Mouse (Mus musculus): ENCODE data around the gene Lilrb4a. TPM values are rescaled to one million over a fixed set of nuclear protein-coding genes. Genes with fewer than 3 reads are reported as not detected.
"Not testable (repeated sequence)": the region's sequence is repeated elsewhere in the genome, so short reads cannot be mapped to it uniquely, and the experiment has no call there.

Gene Lilrb4a
- 5.7 and 6.4 TPM in 2 replicates for polyA plus RNA-seq (2015; fragmentation: Nextera tagmentation; extraction: Ambion mirVana)

- H3K9me3 ChIP-seq; H3K4me1 ChIP-seq; H3K9ac ChIP-seq; H3K27me3 ChIP-seq; H3K36me3 ChIP-seq; ATAC-seq (ENCODE audit: insufficient number of reproducible peaks, low FRiP score, low TSS enrichment, low read depth); H3K4me2 ChIP-seq; H3K4me3 ChIP-seq; H3K27ac ChIP-seq: not testable (repeated sequence)
- WGBS: no CpG with 5 or more reads among the region's 2 CpGs
Measured at GRCm38 (mm10) chr10:51490691-51491090, at the start of gene Lilrb4a. Gene Lilrb4a (plus strand): TSS chr10:51490956.

GRCm38 (mm10) chr10:51451610-51452009 lies 39.1 kb upstream of the Lilrb4a start:
- no peak overlapping the region for H3K9ac ChIP-seq
- H3K27ac ChIP-seq: no peak overlapping the region
- H3K4me1 ChIP-seq: no peaks in the 10 kb centered on the region
- no peak for ATAC-seq (ENCODE audit: insufficient number of reproducible peaks, low FRiP score, low TSS enrichment, low read depth)
- no peaks in the 10 kb centered on the region for H3K9me3 ChIP-seq
- no peak overlapping the region for H3K4me2 ChIP-seq
- no peaks in the 10 kb centered on the region for H3K27me3 ChIP-seq
- no peaks in the 10 kb centered on the region for H3K36me3 ChIP-seq
- no peak overlapping the region for H3K4me3 ChIP-seq
- 73% methylated on average over 4 of the region's 4 CpGs for WGBS

- no peaks in the 10 kb centered on the region for H3K4me1 ChIP-seq
- H3K27ac ChIP-seq: no peak overlapping the region
- no peaks in the 10 kb centered on the region for H3K27me3 ChIP-seq
- no peak for ATAC-seq (ENCODE audit: insufficient number of reproducible peaks, low FRiP score, low TSS enrichment, low read depth)
- no peaks in the 10 kb centered on the region for H3K36me3 ChIP-seq
- H3K4me3 ChIP-seq: no peak overlapping the region
- WGBS: 70% methylated on average over 1 of the region's 1 CpGs
- no peak overlapping the region for H3K4me2 ChIP-seq
- no peaks in the 10 kb centered on the region for H3K9me3 ChIP-seq
- H3K9ac ChIP-seq: no peak overlapping the region
Measured at GRCm38 (mm10) chr10:51453616-51454298, 37.0 kb upstream of the Lilrb4a start.

GRCm38 (mm10) chr10:51454365-51454764 lies 36.4 kb upstream of the Lilrb4a start:
- Histone ChIP-seq H3K9ac (no peak overlapping the region), H3K4me2 (no peak overlapping the region), H3K9me3 (no peaks in the 10 kb centered on the region), H3K36me3 (no peaks in the 10 kb centered on the region), H3K4me1 (no peaks in the 10 kb centered on the region), H3K27me3 (no peaks in the 10 kb centered on the region), H3K4me3 (no peak overlapping the region), H3K27ac (no peak overlapping the region)
- 37% methylated on average over 1 of the region's 1 CpGs for WGBS
- ATAC-seq (ENCODE audit: insufficient number of reproducible peaks, low FRiP score, low TSS enrichment, low read depth): no peak

GRCm38 (mm10) chr10:51455762-51456161 lies 35.0 kb upstream of the Lilrb4a start:
- Histone ChIP-seq H3K36me3 (no peaks in the 10 kb centered on the region), H3K4me2 (no peak overlapping the region), H3K4me1 (no peaks in the 10 kb centered on the region), H3K9ac (no peak overlapping the region), H3K4me3 (no peak overlapping the region), H3K27ac (no peak overlapping the region), H3K9me3 (no peaks in the 10 kb centered on the region), H3K27me3 (no peaks in the 10 kb centered on the region)
- no peak for ATAC-seq (ENCODE audit: insufficient number of reproducible peaks, low FRiP score, low TSS enrichment, low read depth)
- 75% methylated on average over 1 of the region's 1 CpGs for WGBS

GRCm38 (mm10) chr10:51456369-51456768 lies 34.4 kb upstream of the Lilrb4a start:
- Histone ChIP-seq H3K4me1 (no peaks in the 10 kb centered on the region), H3K4me2 (no peak overlapping the region), H3K27ac (no peak overlapping the region), H3K9ac (no peak overlapping the region), H3K36me3 (no peaks in the 10 kb centered on the region), H3K9me3 (no peaks in the 10 kb centered on the region), H3K27me3 (no peaks in the 10 kb centered on the region), H3K4me3 (no peak overlapping the region)
- no peak for ATAC-seq (ENCODE audit: insufficient number of reproducible peaks, low FRiP score, low TSS enrichment, low read depth)
- 67% methylated on average over 4 of the region's 4 CpGs for WGBS

- H3K4me1 ChIP-seq; H3K36me3 ChIP-seq; H3K27ac ChIP-seq; H3K9ac ChIP-seq; H3K4me2 ChIP-seq; ATAC-seq (ENCODE audit: insufficient number of reproducible peaks, low FRiP score, low TSS enrichment, low read depth); H3K4me3 ChIP-seq; H3K9me3 ChIP-seq; H3K27me3 ChIP-seq: not testable (repeated sequence)
- 62% methylated on average over 4 of the region's 4 CpGs for WGBS
Measured at GRCm38 (mm10) chr10:51463800-51464199, 27.0 kb upstream of the Lilrb4a start.

GRCm38 (mm10) chr10:51480397-51480796 lies 10.4 kb upstream of the Lilrb4a start, which contains the start of the genes Gm49339 and Lilr4b:
Gene Gm49339 (plus strand): TSS chr10:51480612.
Gene Lilr4b (plus strand): TSS chr10:51480632.
- H3K9me3 ChIP-seq; H3K4me3 ChIP-seq; H3K4me2 ChIP-seq; H3K27me3 ChIP-seq; H3K4me1 ChIP-seq; H3K27ac ChIP-seq; H3K36me3 ChIP-seq; ATAC-seq (ENCODE audit: insufficient number of reproducible peaks, low FRiP score, low TSS enrichment, low read depth); H3K9ac ChIP-seq: not testable (repeated sequence)
- 89% methylated on average over 1 of the region's 3 CpGs for WGBS

- Histone ChIP-seq H3K4me3 (no peak overlapping the region), H3K4me2 (no peak overlapping the region), H3K9ac (no peak overlapping the region), H3K36me3 (no peaks in the 10 kb centered on the region), H3K4me1 (no peaks in the 10 kb centered on the region), H3K27me3 (no peaks in the 10 kb centered on the region), H3K9me3 (no peaks in the 10 kb centered on the region), H3K27ac (no peak overlapping the region)
- ATAC-seq (ENCODE audit: insufficient number of reproducible peaks, low FRiP score, low TSS enrichment, low read depth): no peak
Measured at GRCm38 (mm10) chr10:51520021-51520420, 29.3 kb downstream of the Lilrb4a start.

GRCm38 (mm10) chr10:51521453-51521852 lies 30.7 kb downstream of the Lilrb4a start:
- H3K9ac ChIP-seq: no peak overlapping the region
- ATAC-seq (ENCODE audit: insufficient number of reproducible peaks, low FRiP score, low TSS enrichment, low read depth): no peak
- H3K27ac ChIP-seq: no peak overlapping the region
- no peaks in the 10 kb centered on the region for H3K9me3 ChIP-seq
- no peak overlapping the region for H3K4me2 ChIP-seq
- H3K36me3 ChIP-seq: no peaks in the 10 kb centered on the region
- H3K27me3 ChIP-seq: no peaks in the 10 kb centered on the region
- no peaks in the 10 kb centered on the region for H3K4me1 ChIP-seq
- H3K4me3 ChIP-seq: no peak overlapping the region

GRCm38 (mm10) chr10:51526090-51526489 lies 35.3 kb downstream of the Lilrb4a start:
- 77% methylated on average over 7 of the region's 7 CpGs for WGBS
- H3K9me3 ChIP-seq: no peaks in the 10 kb centered on the region
- no peak overlapping the region for H3K27ac ChIP-seq
- no peak for ATAC-seq (ENCODE audit: insufficient number of reproducible peaks, low FRiP score, low TSS enrichment, low read depth)
- H3K36me3 ChIP-seq: no peaks in the 10 kb centered on the region
- H3K9ac ChIP-seq: no peak overlapping the region
- H3K4me1 ChIP-seq: no peaks in the 10 kb centered on the region
- no peaks in the 10 kb centered on the region for H3K27me3 ChIP-seq
- H3K4me2 ChIP-seq: no peak overlapping the region
- no peak overlapping the region for H3K4me3 ChIP-seq

GRCm38 (mm10) chr10:51526633-51527032 lies 35.9 kb downstream of the Lilrb4a start:
- WGBS: 79% methylated on average over 4 of the region's 4 CpGs
- no peak overlapping the region for H3K4me3 ChIP-seq
- no peaks in the 10 kb centered on the region for H3K36me3 ChIP-seq
- no peaks in the 10 kb centered on the region for H3K27me3 ChIP-seq
- H3K4me1 ChIP-seq: no peaks in the 10 kb centered on the region
- H3K4me2 ChIP-seq: no peak overlapping the region
- H3K27ac ChIP-seq: no peak overlapping the region
- no peaks in the 10 kb centered on the region for H3K9me3 ChIP-seq
- no peak overlapping the region for H3K9ac ChIP-seq
- no peak for ATAC-seq (ENCODE audit: insufficient number of reproducible peaks, low FRiP score, low TSS enrichment, low read depth)

Measured in limb, embryonic 15.5 days (tissue).